In the genomic region with DNA sequence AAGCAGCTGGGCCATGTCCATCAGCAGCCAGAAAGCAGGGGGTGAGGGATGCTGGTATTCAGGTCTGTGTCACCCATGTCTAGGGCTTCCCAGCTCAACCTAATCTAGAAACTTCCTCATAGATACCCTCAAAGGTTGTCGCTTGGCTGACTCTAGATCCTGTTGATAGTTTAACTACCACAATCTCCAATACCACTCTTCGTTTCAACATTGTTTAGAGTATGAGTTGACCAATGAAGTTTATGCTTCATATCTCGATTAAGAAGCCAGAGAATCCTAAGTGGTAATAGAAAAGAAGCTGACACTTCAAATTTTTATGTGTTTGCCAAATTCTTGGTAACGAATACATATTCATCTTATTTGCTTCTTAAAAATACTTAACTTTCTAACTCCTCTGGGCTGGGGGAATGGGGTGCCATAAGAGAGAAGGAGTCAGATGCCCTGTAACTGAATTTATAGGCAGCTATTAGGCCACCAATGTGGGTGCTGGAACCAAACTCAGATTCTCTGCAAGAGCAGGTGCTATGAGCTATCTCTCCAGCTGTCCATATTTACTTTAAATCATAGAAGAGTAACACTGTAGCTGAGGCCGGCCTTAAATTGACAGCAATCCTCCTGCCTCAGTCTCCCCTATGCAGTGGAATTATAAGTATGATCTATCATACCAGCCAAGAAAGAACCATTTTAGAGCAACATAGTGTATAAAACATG, we compare ENCODE assay signal across 26 mouse cellular contexts.
"Had no signal": no experiment of that assay in that cellular context is flagged by ENCODE, and none has a peak within 500 bp of the region (broad histone marks: within the 10 kb centered on the region; RNA-seq: fewer than 3 reads in every experiment).

No protein-coding gene starts in this region.

- ATAC-seq: forebrain, embryonic 13.5 days; forebrain, embryonic 14.5 days; forebrain, embryonic 15.5 days; forebrain, embryonic 16.5 days; forebrain, postnatal 0 days had no signal

- H3K9ac ChIP-seq: embryonic facial prominence, embryonic 12.5 days; embryonic facial prominence, embryonic 13.5 days; embryonic facial prominence, embryonic 15.5 days; forebrain, embryonic 12.5 days; forebrain, embryonic 13.5 days; forebrain, embryonic 15.5 days; forebrain, postnatal 0 days had no signal

- H3K4me3 ChIP-seq: embryonic facial prominence, embryonic 10.5 days; embryonic facial prominence, embryonic 12.5 days; embryonic facial prominence, embryonic 13.5 days; embryonic facial prominence, embryonic 15.5 days; erythroblast, embryonic 14.5 days; forebrain, embryonic 10.5 days; forebrain, embryonic 12.5 days; forebrain, embryonic 13.5 days; forebrain, embryonic 15.5 days; gastrocnemius, adult 2 months; heart, adult 2 months had no signal

- H3K27ac ChIP-seq: embryonic facial prominence, embryonic 10.5 days; embryonic facial prominence, embryonic 12.5 days; embryonic facial prominence, embryonic 13.5 days; embryonic facial prominence, embryonic 15.5 days; forebrain, embryonic 10.5 days; forebrain, embryonic 12.5 days; forebrain, embryonic 13.5 days; forebrain, embryonic 15.5 days; gastrocnemius, adult 2 months; heart, adult 2 months had no signal

- H3K36me3 ChIP-seq: embryonic facial prominence, embryonic 10.5 days; embryonic facial prominence, embryonic 12.5 days; embryonic facial prominence, embryonic 13.5 days; embryonic facial prominence, embryonic 15.5 days; forebrain, embryonic 10.5 days; forebrain, embryonic 12.5 days; forebrain, embryonic 15.5 days had no signal

- H3K9me3 ChIP-seq: embryonic facial prominence, embryonic 10.5 days; embryonic facial prominence, embryonic 12.5 days; embryonic facial prominence, embryonic 13.5 days; embryonic facial prominence, embryonic 15.5 days; forebrain, embryonic 10.5 days; forebrain, embryonic 12.5 days; forebrain, embryonic 13.5 days; forebrain, embryonic 15.5 days had no signal

- DNase-seq: cerebellum, adult 9-10 months; cerebellum, adult 9-11 months; cerebellum, postnatal 10 days; cerebellum, postnatal 14 days; cerebellum, postnatal 25 days; cerebellum, postnatal 36 days; embryo, embryonic 11 days; forebrain, postnatal 0 days; gastrocnemius, adult 2 months; gastrocnemius, postnatal 10 days; gastrocnemius, postnatal 14 days; gastrocnemius, postnatal 25 days; gastrocnemius, postnatal 36 days; heart, adult 18-20 months; heart, adult 2 months had no signal

- H3K27me3 ChIP-seq: embryonic facial prominence, embryonic 12.5 days; embryonic facial prominence, embryonic 13.5 days; embryonic facial prominence, embryonic 15.5 days; forebrain, embryonic 12.5 days; forebrain, embryonic 13.5 days; forebrain, embryonic 15.5 days had no signal

- H3K4me2 ChIP-seq: embryonic facial prominence, embryonic 12.5 days; embryonic facial prominence, embryonic 13.5 days; embryonic facial prominence, embryonic 15.5 days; forebrain, embryonic 12.5 days; forebrain, embryonic 13.5 days; forebrain, embryonic 15.5 days had no signal
